Mouse (Mus musculus) granulocyte monocyte progenitor cell, adult 5-6 weeks (primary cell): ENCODE data around the gene Tradd. TPM values are rescaled to one million over a fixed set of nuclear protein-coding genes. Genes with fewer than 3 reads are reported as not detected.

ENCODE experiments used
- total RNA-seq, 2 experiments: library from RNA; stranded (forward) in 1 of 2; stranded (reverse) in 1 of 2; fragments of 200-712, 200-1000 nt in 1 of 2; fragments of >200 nt in 1 of 2; fragmentation: Nextera tagmentation in 1 of 2; gene quantifications; 2 replicates each; pipeline ENCODE4 v1.2.3; 2014 to 2017

Gene Tradd
- total RNA-seq, 2 experiments from 2014 or later: 9.4 to 21.0 TPM

Other genes starting within 250 kb of the Tradd start
- gene Ces3a, start 216.0 kb downstream of the Tradd start, total RNA-seq (2014; fragmentation: Nextera tagmentation): not detected in 2 replicates
- not detected in 2 replicates for gene Ces3a, start 216.0 kb downstream of the Tradd start, total RNA-seq (2017)
- gene Ces3b, start 180.9 kb downstream of the Tradd start, total RNA-seq (2014; fragmentation: Nextera tagmentation): not detected in 2 replicates
- not detected in 2 replicates for gene Ces3b, start 180.9 kb downstream of the Tradd start, total RNA-seq (2017)
- not detected in 2 replicates for gene Ces4a, start 132.8 kb downstream of the Tradd start, total RNA-seq (2014; fragmentation: Nextera tagmentation)
- not detected in 2 replicates for gene Ces4a, start 132.8 kb downstream of the Tradd start, total RNA-seq (2017)
- 119 and 135 TPM in 2 replicates for gene Cbfb, start 93.9 kb downstream of the Tradd start, total RNA-seq (2014; fragmentation: Nextera tagmentation)
- 177 and 185 TPM in 2 replicates for gene Cbfb, start 93.9 kb downstream of the Tradd start, total RNA-seq (2017)
- 30.9 and 41.0 TPM in 2 replicates for gene D230025D16Rik, start 39.5 kb downstream of the Tradd start, total RNA-seq (2014; fragmentation: Nextera tagmentation)
- gene D230025D16Rik, start 39.5 kb downstream of the Tradd start, total RNA-seq (2017): 21.8 and 25.7 TPM in 2 replicates
- 0.32 TPM in 1 of 2 replicates, not detected in the other for gene B3gnt9, start 9.5 kb downstream of the Tradd start, total RNA-seq (2014; fragmentation: Nextera tagmentation)
- gene B3gnt9, start 9.5 kb downstream of the Tradd start, total RNA-seq (2017): 1.0 TPM in 1 of 2 replicates, not detected in the other
- gene Fbxl8, start within 50 bp of the Tradd start, total RNA-seq (2014; fragmentation: Nextera tagmentation): 0.21 and 4.4 TPM in 2 replicates
- gene Fbxl8, start within 50 bp of the Tradd start, total RNA-seq (2017): 1.7 and 3.6 TPM in 2 replicates
- not detected in 2 replicates for gene Hsf4, start 5.2 kb upstream of the Tradd start, total RNA-seq (2014; fragmentation: Nextera tagmentation)
- gene Hsf4, start 5.2 kb upstream of the Tradd start, total RNA-seq (2017): not detected in 2 replicates
- gene Nol3, start 11.5 kb upstream of the Tradd start, total RNA-seq (2014; fragmentation: Nextera tagmentation): not detected in 2 replicates
- not detected in 2 replicates for gene Nol3, start 11.5 kb upstream of the Tradd start, total RNA-seq (2017)
- gene 4931428F04Rik, start 25.3 kb upstream of the Tradd start, total RNA-seq (2014; fragmentation: Nextera tagmentation): 2.7 and 4.0 TPM in 2 replicates
- gene 4931428F04Rik, start 25.3 kb upstream of the Tradd start, total RNA-seq (2017): 0.56 and 0.93 TPM in 2 replicates
- gene Exoc3l, start 31.5 kb upstream of the Tradd start, total RNA-seq (2014; fragmentation: Nextera tagmentation): not detected in 2 replicates
- 0.60 and 2.5 TPM in 2 replicates for gene Exoc3l, start 31.5 kb upstream of the Tradd start, total RNA-seq (2017)
- gene E2f4, start 33.1 kb upstream of the Tradd start, total RNA-seq (2014; fragmentation: Nextera tagmentation): 139 and 170 TPM in 2 replicates
- 44.3 and 50.9 TPM in 2 replicates for gene E2f4, start 33.1 kb upstream of the Tradd start, total RNA-seq (2017)
- 2.6 and 5.6 TPM in 2 replicates for gene Elmo3, start 41.0 kb upstream of the Tradd start, total RNA-seq (2014; fragmentation: Nextera tagmentation)
- gene Elmo3, start 41.0 kb upstream of the Tradd start, total RNA-seq (2017): 0.05 and 3.2 TPM in 2 replicates
- 5.2 and 5.3 TPM in 2 replicates for gene Lrrc29, start 61.7 kb upstream of the Tradd start, total RNA-seq (2014; fragmentation: Nextera tagmentation)
- gene Lrrc29, start 61.7 kb upstream of the Tradd start, total RNA-seq (2017): 2.0 and 2.3 TPM in 2 replicates
- 82.8 and 106 TPM in 2 replicates for gene Tmem208, start 61.7 kb upstream of the Tradd start, total RNA-seq (2014; fragmentation: Nextera tagmentation)
- 37.1 and 64.8 TPM in 2 replicates for gene Tmem208, start 61.7 kb upstream of the Tradd start, total RNA-seq (2017)
- 7.0 and 12.9 TPM in 2 replicates for gene Fhod1, start 83.3 kb upstream of the Tradd start, total RNA-seq (2014; fragmentation: Nextera tagmentation)
- 2.5 and 2.6 TPM in 2 replicates for gene Fhod1, start 83.3 kb upstream of the Tradd start, total RNA-seq (2017)
- 0.82 and 3.8 TPM in 2 replicates for gene Slc9a5, start 84.2 kb upstream of the Tradd start, total RNA-seq (2014; fragmentation: Nextera tagmentation)
- 0.41 and 0.73 TPM in 2 replicates for gene Slc9a5, start 84.2 kb upstream of the Tradd start, total RNA-seq (2017)
- 0.47 TPM in 1 of 2 replicates, not detected in the other for gene Plekhg4, start 108.7 kb upstream of the Tradd start, total RNA-seq (2014; fragmentation: Nextera tagmentation)
- gene Plekhg4, start 108.7 kb upstream of the Tradd start, total RNA-seq (2017): 0.09 TPM in 1 of 2 replicates, not detected in the other
- gene Kctd19, start 148.9 kb upstream of the Tradd start, total RNA-seq (2014; fragmentation: Nextera tagmentation): not detected in 2 replicates
- gene Kctd19, start 148.9 kb upstream of the Tradd start, total RNA-seq (2017): not detected in 2 replicates
- 0.36 TPM in 1 of 2 replicates, not detected in the other for gene Lrrc36, start 149.0 kb upstream of the Tradd start, total RNA-seq (2014; fragmentation: Nextera tagmentation)
- not detected in 2 replicates for gene Lrrc36, start 149.0 kb upstream of the Tradd start, total RNA-seq (2017)
- gene Tppp3, start 206.9 kb upstream of the Tradd start, total RNA-seq (2014; fragmentation: Nextera tagmentation): not detected in 2 replicates
- not detected in 2 replicates for gene Tppp3, start 206.9 kb upstream of the Tradd start, total RNA-seq (2017)
- gene Zdhhc1, start 232.3 kb upstream of the Tradd start, total RNA-seq (2014; fragmentation: Nextera tagmentation): 1.8 and 10.4 TPM in 2 replicates
- 3.6 and 4.6 TPM in 2 replicates for gene Zdhhc1, start 232.3 kb upstream of the Tradd start, total RNA-seq (2017)